Mouse (Mus musculus): ENCODE measurements around the gene L3mbtl4. TPM values are rescaled to one million over a fixed set of nuclear protein-coding genes. Genes with fewer than 3 reads are reported as not detected.
A peak's percentile ranks its signal among the peaks of the same experiment; 100 is the strongest.

L3mbtl4 gene
- polyA plus RNA-seq, 1 experiment from 2014 or later: 0.08 TPM

DNA sequence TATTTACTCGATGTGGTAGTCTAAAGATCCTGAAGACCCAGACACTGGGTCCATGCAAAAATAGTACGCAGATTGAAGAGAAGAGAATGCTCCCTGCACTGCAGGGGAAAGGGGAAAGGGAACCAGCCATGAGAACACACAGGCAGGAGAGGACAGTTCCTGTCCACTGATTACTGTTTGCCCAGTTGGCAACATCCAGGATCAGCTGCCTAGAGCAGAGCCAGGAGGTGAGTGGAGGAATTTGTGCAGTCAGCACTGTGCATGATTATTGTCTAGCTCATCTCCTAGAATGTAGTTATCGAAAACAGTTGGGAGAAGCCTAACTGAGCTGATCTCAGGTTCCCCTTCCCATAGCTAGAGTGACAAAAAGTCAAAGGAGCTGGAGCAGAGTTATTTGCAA is 311.6 kb downstream of the L3mbtl4 start:
- H3K4me2 ChIP-seq (replicated peaks): no peak overlapping the region
- no peak overlapping the region for H3K4me3 ChIP-seq
- no peaks in the 10 kb centered on the region for H3K36me3 ChIP-seq
- H3K27me3 ChIP-seq: no peaks in the 10 kb centered on the region
- 79% methylated on average over 3 of the region's 3 CpGs for WGBS
- no peaks in the 10 kb centered on the region for H3K9me3 ChIP-seq
- no peaks in the 10 kb centered on the region for H3K4me1 ChIP-seq
- H3K9ac ChIP-seq: no peak overlapping the region
- no peak for ATAC-seq (ENCODE audit: insufficient number of reproducible peaks, insufficient read depth, low FRiP score, low TSS enrichment)
- H3K27ac ChIP-seq: no peak overlapping the region

DNA sequence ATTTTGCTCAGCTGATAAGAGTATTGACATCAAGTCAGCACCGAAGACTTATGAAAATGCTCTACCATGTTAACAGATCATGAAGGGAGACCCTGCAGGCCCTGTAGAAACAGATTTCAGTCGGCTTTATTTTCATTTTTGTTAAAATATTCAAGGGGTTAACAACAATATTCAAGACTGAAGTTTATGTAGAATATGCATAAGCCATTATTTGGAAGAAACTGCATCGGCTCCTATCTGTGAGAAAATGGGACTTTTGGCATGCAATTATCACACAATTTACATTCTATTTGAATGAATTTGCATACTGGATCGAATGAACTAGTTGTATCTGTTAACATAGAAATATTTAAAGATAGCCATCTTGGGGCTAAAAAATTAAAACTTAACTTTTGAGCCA is 318.0 kb downstream of the L3mbtl4 start:
- no peak overlapping the region for H3K4me2 ChIP-seq (replicated peaks)
- H3K27ac ChIP-seq: no peak overlapping the region
- no peaks in the 10 kb centered on the region for H3K9me3 ChIP-seq
- 76% methylated on average over 4 of the region's 4 CpGs for WGBS
- H3K9ac ChIP-seq: no peak overlapping the region
- no peak for ATAC-seq (ENCODE audit: insufficient number of reproducible peaks, insufficient read depth, low FRiP score, low TSS enrichment)
- no peaks in the 10 kb centered on the region for H3K36me3 ChIP-seq
- H3K4me3 ChIP-seq: no peak overlapping the region
- H3K4me1 ChIP-seq: no peaks in the 10 kb centered on the region
- H3K27me3 ChIP-seq: no peaks in the 10 kb centered on the region

DNA sequence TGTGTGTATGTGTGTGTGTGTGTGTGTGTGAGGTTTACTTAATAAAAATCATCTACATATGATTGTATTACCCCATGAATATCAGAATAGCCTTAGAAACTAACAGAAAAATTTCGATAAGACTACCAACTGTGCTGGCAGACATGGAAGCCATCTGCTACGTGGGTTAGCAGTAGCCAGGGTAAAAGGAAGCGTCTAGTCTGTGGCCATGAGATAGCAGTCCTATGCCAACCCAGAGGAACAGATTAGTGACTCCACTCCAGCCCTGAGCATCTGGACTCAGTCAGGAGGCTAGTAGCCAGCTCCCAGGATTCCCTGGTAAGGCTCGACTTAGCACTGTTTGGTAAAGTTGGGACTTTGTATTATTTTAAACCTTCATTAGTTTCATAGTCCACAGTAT is 329.1 kb downstream of the L3mbtl4 start:
- Histone ChIP-seq H3K4me1 (no peaks in the 10 kb centered on the region), H3K4me2 (replicated peaks) (no peak overlapping the region), H3K4me3 (no peak overlapping the region), H3K36me3 (no peaks in the 10 kb centered on the region), H3K9ac (no peak overlapping the region), H3K27me3 (no peaks in the 10 kb centered on the region), H3K9me3 (no peaks in the 10 kb centered on the region), H3K27ac (no peak overlapping the region)
- 85% methylated on average over 4 of the region's 4 CpGs for WGBS
- ATAC-seq (ENCODE audit: insufficient number of reproducible peaks, insufficient read depth, low FRiP score, low TSS enrichment): no peak

DNA sequence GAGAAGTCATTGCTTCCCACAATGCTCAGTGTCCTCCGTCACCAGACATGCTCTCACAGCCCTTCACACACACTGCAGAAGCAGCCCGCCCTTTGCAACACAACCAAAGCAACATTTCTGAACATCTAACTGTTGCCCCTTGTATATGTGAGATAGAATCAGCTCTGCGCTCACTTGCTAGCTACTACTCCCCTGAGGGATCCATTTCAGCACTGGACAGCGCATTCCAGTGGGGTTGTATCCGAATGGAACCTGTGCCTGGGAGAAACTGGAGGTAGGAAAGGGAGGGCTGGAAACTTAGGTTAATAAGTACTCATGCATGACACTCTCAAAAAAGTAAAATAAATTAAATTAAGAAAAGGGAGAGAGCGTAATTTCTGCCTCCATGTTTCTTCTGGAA is 334.1 kb downstream of the L3mbtl4 start:
- WGBS: 48% methylated on average over 6 of the region's 6 CpGs
- Histone ChIP-seq H3K9ac (no peak overlapping the region), H3K27ac (no peak overlapping the region), H3K9me3 (no peaks in the 10 kb centered on the region), H3K4me3 (no peak overlapping the region), H3K36me3 (no peaks in the 10 kb centered on the region), H3K4me1 (no peaks in the 10 kb centered on the region), H3K27me3 (no peaks in the 10 kb centered on the region), H3K4me2 (replicated peaks) (no peak overlapping the region)
- no peak for ATAC-seq (ENCODE audit: insufficient number of reproducible peaks, insufficient read depth, low FRiP score, low TSS enrichment)

DNA sequence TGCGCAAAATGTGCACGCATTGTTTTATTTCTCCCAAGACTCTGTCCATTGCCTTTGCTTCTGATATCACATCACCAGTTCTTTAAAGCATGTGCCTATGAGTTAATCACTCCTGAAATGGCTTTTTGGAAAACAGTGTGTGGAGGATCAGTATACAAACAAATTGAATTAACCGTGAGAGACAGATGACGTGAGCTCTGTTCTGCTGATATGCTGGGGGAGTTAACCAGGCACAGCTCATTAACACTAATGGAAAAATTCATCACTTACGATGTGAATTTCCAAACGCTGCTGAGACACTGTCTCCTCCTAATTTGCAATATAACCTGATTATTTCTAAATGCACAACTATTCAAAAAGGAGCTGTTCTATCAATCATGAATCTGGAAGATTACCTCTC is 337.6 kb downstream of the L3mbtl4 start:
- Histone ChIP-seq H3K27me3 (no peaks in the 10 kb centered on the region), H3K4me2 (replicated peaks) (no peak overlapping the region), H3K27ac (no peak overlapping the region), H3K9me3 (no peaks in the 10 kb centered on the region), H3K9ac (no peak overlapping the region), H3K36me3 (no peaks in the 10 kb centered on the region), H3K4me3 (no peak overlapping the region), H3K4me1 (no peaks in the 10 kb centered on the region)
- ATAC-seq (ENCODE audit: insufficient number of reproducible peaks, insufficient read depth, low FRiP score, low TSS enrichment): no peak
- 77% methylated on average over 6 of the region's 6 CpGs for WGBS

DNA sequence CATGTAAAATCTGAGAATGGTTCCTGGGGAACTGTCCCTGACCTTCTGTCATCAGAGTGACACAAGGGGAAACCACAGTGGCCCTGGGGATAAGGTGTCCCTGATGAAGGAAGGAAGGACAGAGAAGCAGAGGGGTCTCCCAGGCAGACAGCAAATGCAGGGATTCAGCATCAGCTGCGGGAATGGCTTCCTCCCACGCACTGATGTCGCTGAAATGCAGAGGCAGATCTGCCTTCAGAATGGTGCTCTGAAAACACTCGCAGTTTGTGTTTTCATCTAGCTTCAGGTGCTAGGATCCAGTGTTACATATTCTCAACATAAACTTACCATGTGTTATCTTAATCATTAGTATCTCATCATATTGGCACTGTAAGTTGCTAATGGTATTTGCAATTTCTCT is 351.7 kb downstream of the L3mbtl4 start:
- no peaks in the 10 kb centered on the region for H3K9me3 ChIP-seq
- H3K27me3 ChIP-seq: no peaks in the 10 kb centered on the region
- H3K4me2 ChIP-seq (replicated peaks): no peak overlapping the region
- WGBS: 89% methylated on average over 4 of the region's 4 CpGs
- H3K36me3 ChIP-seq: no peaks in the 10 kb centered on the region
- no peak overlapping the region for H3K27ac ChIP-seq
- 0 out of 2 replicates have a peak, but pooled peaks cover 4% of the 10 kb centered on the region for H3K4me1 ChIP-seq
- no peak for ATAC-seq (ENCODE audit: insufficient number of reproducible peaks, insufficient read depth, low FRiP score, low TSS enrichment)
- no peak overlapping the region for H3K4me3 ChIP-seq
- H3K9ac ChIP-seq: no peak overlapping the region

DNA sequence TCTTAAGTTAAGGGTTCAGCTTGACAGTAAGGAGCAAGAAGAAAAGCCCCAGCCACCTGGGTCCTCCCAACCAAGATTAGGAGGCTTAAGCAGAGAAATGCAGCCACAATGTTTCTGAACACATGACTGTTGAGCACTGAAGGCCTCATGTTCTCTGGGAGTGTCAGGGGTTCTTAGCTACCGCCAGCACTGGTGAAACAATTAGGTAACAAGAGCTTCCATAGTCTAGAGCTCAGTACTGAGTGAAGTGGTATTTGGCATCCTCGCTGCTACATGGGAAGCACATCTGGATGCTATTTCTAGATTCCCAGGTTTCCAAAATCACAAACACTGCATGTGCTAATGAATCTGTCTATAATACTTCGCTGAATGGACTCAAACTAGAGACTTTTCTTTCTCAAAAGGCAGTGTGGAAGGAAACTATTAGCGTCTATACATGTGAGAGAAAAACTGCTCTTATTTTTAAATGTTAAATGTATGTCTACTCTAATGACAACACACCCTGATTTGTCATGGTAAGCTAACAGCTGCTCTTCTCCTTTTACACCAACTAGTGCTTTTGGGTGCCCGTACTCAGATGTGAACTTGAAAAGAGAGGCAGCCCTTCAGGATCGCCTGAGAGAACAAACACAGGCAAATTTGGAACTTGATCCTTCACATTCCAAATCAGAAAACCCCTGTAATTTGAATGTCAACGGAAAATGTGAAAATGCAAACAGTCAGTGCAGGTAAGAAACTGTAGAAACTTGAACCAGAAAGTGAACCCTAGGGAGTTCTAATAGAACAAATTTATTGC is 356.2 kb downstream of the L3mbtl4 start:
- Histone ChIP-seq H3K4me1 (0 out of 2 replicates have a peak, but pooled peaks cover 6% of the 10 kb centered on the region), H3K27ac (no peak overlapping the region), H3K9ac (no peak overlapping the region), H3K27me3 (no peaks in the 10 kb centered on the region), H3K4me2 (replicated peaks) (no peak overlapping the region), H3K4me3 (no peak overlapping the region), H3K9me3 (no peaks in the 10 kb centered on the region), H3K36me3 (no peaks in the 10 kb centered on the region)
- peak; percentile 75; the same call in 1 of the 2 replicates for ATAC-seq (ENCODE audit: insufficient number of reproducible peaks, insufficient read depth, low FRiP score, low TSS enrichment)
- WGBS: 32% methylated on average over 7 of the region's 7 CpGs

DNA sequence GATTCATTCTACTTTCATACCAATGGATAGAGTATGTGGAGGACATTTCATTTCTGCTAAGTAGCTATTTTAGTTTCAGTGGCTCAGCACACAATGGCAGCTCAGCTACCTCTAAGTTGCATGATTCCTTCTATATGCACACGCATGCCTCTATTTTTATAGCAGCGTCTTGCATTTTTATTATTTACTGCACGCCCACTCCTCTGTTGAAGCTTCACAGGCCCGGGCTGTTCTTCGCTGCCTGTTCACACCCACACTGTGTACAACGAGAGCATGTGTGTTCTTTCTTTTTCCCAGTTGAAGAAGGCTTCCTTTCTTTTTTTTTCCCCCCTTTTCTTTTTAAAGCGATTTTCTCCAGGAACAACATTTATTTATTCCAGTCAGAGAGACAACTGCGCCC is 357.8 kb downstream of the L3mbtl4 start:
- Histone ChIP-seq H3K4me3 (no peak overlapping the region), H3K36me3 (no peaks in the 10 kb centered on the region), H3K4me2 (replicated peaks) (no peak overlapping the region), H3K27ac (no peak overlapping the region), H3K4me1 (0 out of 2 replicates have a peak, but pooled peaks cover 6% of the 10 kb centered on the region), H3K9ac (no peak overlapping the region), H3K27me3 (no peaks in the 10 kb centered on the region), H3K9me3 (no peaks in the 10 kb centered on the region)
- no peak for ATAC-seq (ENCODE audit: insufficient number of reproducible peaks, insufficient read depth, low FRiP score, low TSS enrichment)
- WGBS: 91% methylated on average over 8 of the region's 8 CpGs

DNA sequence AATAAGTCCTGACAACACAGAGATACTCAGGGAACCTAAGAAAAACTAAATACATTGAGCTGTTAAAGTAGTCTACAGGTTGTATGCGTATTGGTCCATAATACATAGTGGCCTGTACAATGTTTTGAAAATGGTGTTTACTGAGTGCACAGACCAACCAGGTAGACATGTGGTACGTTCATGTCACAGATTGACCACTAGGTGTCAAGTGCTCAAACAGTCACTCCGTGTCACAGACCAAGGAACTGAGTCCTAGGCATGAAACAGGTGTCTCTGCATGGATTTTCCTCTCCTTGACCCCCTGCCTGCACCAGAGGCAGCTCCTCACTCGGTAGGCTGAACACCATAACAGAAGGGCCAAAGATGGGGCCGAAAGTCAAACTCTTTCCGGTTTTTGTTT is 366.6 kb downstream of the L3mbtl4 start:
- no peak overlapping the region for H3K4me3 ChIP-seq
- no peak overlapping the region for H3K4me2 ChIP-seq (replicated peaks)
- no peaks in the 10 kb centered on the region for H3K9me3 ChIP-seq
- WGBS: 78% methylated on average over 6 of the region's 6 CpGs
- H3K9ac ChIP-seq: no peak overlapping the region
- H3K36me3 ChIP-seq: no peaks in the 10 kb centered on the region
- no peaks in the 10 kb centered on the region for H3K27me3 ChIP-seq
- no peak overlapping the region for H3K27ac ChIP-seq
- no peaks in the 10 kb centered on the region for H3K4me1 ChIP-seq
- ATAC-seq (ENCODE audit: insufficient number of reproducible peaks, insufficient read depth, low FRiP score, low TSS enrichment): no peak

DNA sequence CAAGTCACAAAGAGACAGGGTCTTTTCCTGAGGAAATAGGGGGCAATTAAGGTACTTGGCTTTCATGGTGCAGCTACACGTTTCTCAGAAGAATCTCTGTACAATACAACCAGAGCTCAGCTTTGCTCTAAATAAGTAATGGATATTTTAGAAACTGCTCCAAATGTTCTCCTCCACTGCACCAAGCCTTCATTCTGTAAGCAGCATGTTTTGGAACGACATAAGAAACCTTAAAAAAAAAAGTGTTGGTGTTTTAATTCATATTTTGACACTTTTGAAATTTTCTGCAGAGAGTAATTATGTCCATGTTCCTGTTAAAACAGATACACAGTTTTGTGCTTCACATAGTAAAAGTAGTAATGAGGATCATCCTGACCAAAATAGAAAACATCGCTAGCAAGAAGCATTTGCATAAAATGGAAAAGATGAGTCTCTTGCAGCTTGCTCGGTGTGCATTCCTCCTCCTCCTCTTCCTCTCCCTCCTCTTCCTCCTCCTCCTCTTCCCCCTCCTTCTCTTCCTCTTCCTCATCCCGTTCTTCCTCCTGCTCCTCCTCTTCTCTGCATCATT is 369.0 kb downstream of the L3mbtl4 start:
- no peaks in the 10 kb centered on the region for H3K36me3 ChIP-seq
- no peak overlapping the region for H3K4me2 ChIP-seq (replicated peaks)
- 74% methylated on average over 5 of the region's 5 CpGs for WGBS
- no peaks in the 10 kb centered on the region for H3K4me1 ChIP-seq
- ATAC-seq (ENCODE audit: insufficient number of reproducible peaks, insufficient read depth, low FRiP score, low TSS enrichment): no peak
- H3K4me3 ChIP-seq: no peak overlapping the region
- no peak overlapping the region for H3K9ac ChIP-seq
- no peaks in the 10 kb centered on the region for H3K9me3 ChIP-seq
- no peaks in the 10 kb centered on the region for H3K27me3 ChIP-seq
- H3K27ac ChIP-seq: no peak overlapping the region

DNA sequence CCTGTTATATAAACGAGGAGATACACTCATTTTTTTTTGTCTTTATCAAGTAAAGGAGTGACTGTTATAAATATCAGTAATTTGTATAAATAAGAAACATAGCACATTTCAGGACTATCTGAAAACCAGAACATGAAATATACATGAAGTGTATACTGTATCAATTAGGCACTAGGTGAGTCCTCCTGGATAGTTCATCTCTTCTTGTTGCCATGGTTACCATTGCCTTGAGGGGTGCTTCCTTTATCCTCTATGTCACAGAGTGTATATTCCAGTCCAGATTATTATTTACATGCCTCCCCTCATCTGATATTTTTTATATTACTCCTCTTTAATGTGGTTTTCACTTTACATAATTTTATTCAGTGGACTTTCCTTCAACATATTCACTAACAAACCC is 392.9 kb downstream of the L3mbtl4 start:
- no peaks in the 10 kb centered on the region for H3K4me1 ChIP-seq
- no peaks in the 10 kb centered on the region for H3K36me3 ChIP-seq
- no peak overlapping the region for H3K4me3 ChIP-seq
- H3K9me3 ChIP-seq: no peaks in the 10 kb centered on the region
- no peak overlapping the region for H3K27ac ChIP-seq
- no peak overlapping the region for H3K9ac ChIP-seq
- ATAC-seq (ENCODE audit: insufficient number of reproducible peaks, insufficient read depth, low FRiP score, low TSS enrichment): no peak
- H3K4me2 ChIP-seq (replicated peaks): no peak overlapping the region
- WGBS: 63% methylated on average over 1 of the region's 1 CpGs
- no peaks in the 10 kb centered on the region for H3K27me3 ChIP-seq

DNA sequence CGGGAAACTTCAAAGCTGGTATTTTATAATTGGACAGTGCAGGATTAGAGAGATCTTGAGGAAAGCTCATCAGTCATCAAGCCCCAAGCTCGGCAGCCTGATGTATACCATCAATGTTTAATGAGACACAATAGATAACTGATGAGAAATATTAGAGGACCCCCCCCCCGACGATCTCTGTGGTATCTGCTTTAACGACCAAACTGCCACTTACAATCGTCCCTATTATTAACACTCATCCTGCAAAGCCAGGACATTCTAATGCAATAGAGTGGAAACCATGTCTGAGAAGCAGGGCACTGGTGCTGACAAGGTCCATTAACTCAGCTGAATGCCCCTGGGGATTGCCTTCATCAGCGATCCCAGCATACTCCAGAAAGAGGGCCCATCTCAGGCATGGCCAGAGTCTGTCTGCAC is 398.5 kb downstream of the L3mbtl4 start:
- Histone ChIP-seq H3K27ac (no peak overlapping the region), H3K4me3 (no peak overlapping the region), H3K4me1 (no peaks in the 10 kb centered on the region), H3K27me3 (no peaks in the 10 kb centered on the region), H3K9me3 (no peaks in the 10 kb centered on the region), H3K9ac (no peak overlapping the region), H3K36me3 (no peaks in the 10 kb centered on the region), H3K4me2 (replicated peaks) (no peak overlapping the region)
- ATAC-seq (ENCODE audit: insufficient number of reproducible peaks, insufficient read depth, low FRiP score, low TSS enrichment): no peak
- 62% methylated on average over 7 of the region's 7 CpGs for WGBS
